Mouse (Mus musculus): ENCODE measurements around the gene Gnaq. TPM values are rescaled to one million over a fixed set of nuclear protein-coding genes. Genes with fewer than 3 reads are reported as not detected.

The Gnaq gene
- total and polyA plus RNA-seq, 2 experiments from 2014 or later, result 89.3 to 120 TPM

DNA sequence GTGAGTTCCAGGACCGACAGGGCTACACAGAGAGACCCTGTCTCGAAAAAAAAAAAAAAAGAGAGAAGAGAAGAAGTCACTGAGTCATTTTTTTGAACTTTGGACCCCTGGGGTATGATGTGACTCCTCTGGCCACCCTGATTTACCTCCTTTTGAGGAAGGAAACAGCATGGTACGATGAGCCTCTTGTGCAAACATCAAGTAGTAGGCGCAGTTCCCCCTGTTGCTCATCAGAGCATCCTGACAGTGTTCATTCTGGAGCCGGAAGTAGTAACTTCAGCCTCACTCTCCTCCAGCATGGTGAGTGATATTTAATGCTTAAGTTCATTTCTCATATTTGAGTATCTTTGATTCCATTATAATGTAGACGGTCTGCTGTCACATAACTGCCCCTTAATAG lies 190.4 kb downstream of the Gnaq start:
- WGBS, result 91% methylated on average over 6 of the region's 6 CpGs
- no peak for ATAC-seq (ENCODE audit: low FRiP score)
- no peak overlapping the region for H3K9ac ChIP-seq (replicated peaks; ENCODE audit: low read length, poor library complexity, severe bottlenecking)
- no peak for DNase-seq (ENCODE audit: low spot score)
- H3K4me3 ChIP-seq (ENCODE audit: low read depth, low read length), result no peak overlapping the region
- no peaks in the 10 kb centered on the region for H3K9me3 ChIP-seq (ENCODE audit: low read length)
- no peak overlapping the region for H3K4me2 ChIP-seq (ENCODE audit: low read depth, low read length, poor library complexity, severe bottlenecking)
- TF ChIP-seq CTCF (IDR thresholded peaks at IDR 0.05), result no peak
- no peaks in the 10 kb centered on the region for H3K27me3 ChIP-seq (ENCODE audit: insufficient read depth, low read length)
- H3K27ac ChIP-seq (ENCODE audit: low read depth, low read length), result no peak overlapping the region
- peaks cover 7% of the 10 kb centered on the region; the same call in 1 of the 2 replicates for H3K4me1 ChIP-seq (ENCODE audit: insufficient read depth, low read length)
- H3K36me3 ChIP-seq (ENCODE audit: insufficient read depth, low read length), result no peaks in the 10 kb centered on the region

GRCm38 (mm10) chr19:16324239-16324638 lies 191.6 kb downstream of the Gnaq start:
- Histone ChIP-seq H3K4me1 (ENCODE audit: insufficient read depth, low read length) (peaks cover 13% of the 10 kb centered on the region; the same call in 1 of the 2 replicates), H3K36me3 (ENCODE audit: insufficient read depth, low read length) (no peaks in the 10 kb centered on the region), H3K27ac (ENCODE audit: low read depth, low read length) (no peak overlapping the region), H3K9me3 (ENCODE audit: low read length) (no peaks in the 10 kb centered on the region), H3K4me3 (ENCODE audit: low read depth, low read length) (no peak overlapping the region), H3K27me3 (ENCODE audit: insufficient read depth, low read length) (no peaks in the 10 kb centered on the region), H3K9ac (replicated peaks; ENCODE audit: low read length, poor library complexity, severe bottlenecking) (no peak overlapping the region), H3K4me2 (ENCODE audit: low read depth, low read length, poor library complexity, severe bottlenecking) (no peak overlapping the region)
- DNase-seq (ENCODE audit: low spot score), result no peak
- WGBS, result 95% methylated on average over 3 of the region's 3 CpGs
- TF ChIP-seq CTCF (IDR thresholded peaks at IDR 0.05), result peak; percentile 43
- no peak for ATAC-seq (ENCODE audit: low FRiP score)

DNA sequence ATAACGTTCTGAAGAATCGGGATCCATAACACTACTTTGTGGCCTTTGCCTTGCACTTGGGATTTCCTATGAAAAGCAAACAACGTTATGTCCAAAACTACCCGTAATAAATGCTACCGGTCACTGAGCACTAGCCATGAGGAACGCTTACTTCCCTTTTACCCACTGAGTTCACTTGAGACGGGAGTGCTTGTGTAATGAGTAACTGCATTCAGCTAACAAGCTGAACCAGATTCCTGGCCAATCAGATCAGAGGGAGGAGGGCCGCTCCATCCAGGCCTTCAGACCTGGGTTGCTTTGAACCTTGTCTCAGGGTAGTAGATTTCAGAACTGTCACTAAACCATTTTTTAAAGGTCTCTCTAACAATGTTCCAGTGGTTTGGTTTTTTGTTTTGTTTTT lies 193.3 kb downstream of the Gnaq start:
- 63% methylated on average over 8 of the region's 8 CpGs for WGBS
- DNase-seq (ENCODE audit: low spot score), result no peak
- H3K27ac ChIP-seq (ENCODE audit: low read depth, low read length), result no peak overlapping the region

DNA sequence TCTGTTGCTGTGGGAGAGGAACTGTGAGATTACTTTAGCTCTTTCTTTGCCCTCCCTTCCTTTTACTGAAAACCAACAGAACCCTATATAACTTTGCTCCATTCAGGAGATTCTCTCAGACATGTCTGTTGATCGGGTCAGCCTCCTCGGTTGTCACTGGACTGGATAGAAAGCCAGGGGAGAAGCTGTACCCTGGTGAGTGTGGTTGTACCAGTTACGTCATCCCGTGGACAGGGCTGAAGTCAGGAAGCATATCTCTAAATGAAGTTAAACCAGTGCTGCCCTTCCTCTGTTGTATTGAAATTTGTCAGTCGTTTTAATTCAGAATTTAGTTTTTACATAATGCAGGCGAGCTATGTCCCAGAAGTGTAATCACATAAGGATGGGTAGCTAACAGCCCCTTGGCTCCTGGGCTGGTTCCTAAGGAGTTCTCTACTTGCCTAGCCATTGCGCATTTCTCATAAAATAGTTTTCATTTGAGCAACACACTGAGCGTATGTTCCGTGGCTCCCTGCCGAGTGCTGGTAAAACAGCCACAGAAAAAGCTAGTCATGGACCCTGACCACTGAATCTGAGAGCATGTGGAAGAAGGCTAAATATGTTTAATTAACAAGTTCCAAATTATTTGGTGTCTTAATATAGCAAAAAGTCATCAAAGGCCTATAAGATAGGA lies 194.9 kb downstream of the Gnaq start:
- Histone ChIP-seq H3K27me3 (ENCODE audit: insufficient read depth, low read length) (no peaks in the 10 kb centered on the region), H3K4me3 (ENCODE audit: low read depth, low read length) (no peak overlapping the region), H3K36me3 (ENCODE audit: insufficient read depth, low read length) (no peaks in the 10 kb centered on the region), H3K9ac (replicated peaks; ENCODE audit: low read length, poor library complexity, severe bottlenecking) (no peak overlapping the region), H3K27ac (ENCODE audit: low read depth, low read length) (0 out of 2 replicates have a peak overlapping the region, but pooled peaks have one; percentile 8), H3K4me1 (ENCODE audit: insufficient read depth, low read length) (peaks cover 13% of the 10 kb centered on the region; the same call in 1 of the 2 replicates), H3K4me2 (ENCODE audit: low read depth, low read length, poor library complexity, severe bottlenecking) (no peak overlapping the region), H3K9me3 (ENCODE audit: low read length) (no peaks in the 10 kb centered on the region)
- ATAC-seq (ENCODE audit: low FRiP score), result no peak
- no peak for TF ChIP-seq CTCF (IDR thresholded peaks at IDR 0.05)
- DNase-seq (ENCODE audit: low spot score), result no peak
- 54% methylated on average over 10 of the region's 10 CpGs for WGBS

More for the DNA sequence above, 193.3 kb downstream of the Gnaq start:
- no peaks in the 10 kb centered on the region for H3K27me3 ChIP-seq (ENCODE audit: insufficient read depth, low read length)
- no peak overlapping the region for H3K9ac ChIP-seq (replicated peaks; ENCODE audit: low read length, poor library complexity, severe bottlenecking)
- H3K4me1 ChIP-seq (ENCODE audit: insufficient read depth, low read length), result peaks cover 13% of the 10 kb centered on the region; the same call in 1 of the 2 replicates
- TF ChIP-seq CTCF (IDR thresholded peaks at IDR 0.05), result no peak
- no peak overlapping the region for H3K4me3 ChIP-seq (ENCODE audit: low read depth, low read length)
- no peaks in the 10 kb centered on the region for H3K9me3 ChIP-seq (ENCODE audit: low read length)
- H3K36me3 ChIP-seq (ENCODE audit: insufficient read depth, low read length), result no peaks in the 10 kb centered on the region
- H3K4me2 ChIP-seq (ENCODE audit: low read depth, low read length, poor library complexity, severe bottlenecking), result no peak overlapping the region
- no peak for ATAC-seq (ENCODE audit: low FRiP score)

DNA sequence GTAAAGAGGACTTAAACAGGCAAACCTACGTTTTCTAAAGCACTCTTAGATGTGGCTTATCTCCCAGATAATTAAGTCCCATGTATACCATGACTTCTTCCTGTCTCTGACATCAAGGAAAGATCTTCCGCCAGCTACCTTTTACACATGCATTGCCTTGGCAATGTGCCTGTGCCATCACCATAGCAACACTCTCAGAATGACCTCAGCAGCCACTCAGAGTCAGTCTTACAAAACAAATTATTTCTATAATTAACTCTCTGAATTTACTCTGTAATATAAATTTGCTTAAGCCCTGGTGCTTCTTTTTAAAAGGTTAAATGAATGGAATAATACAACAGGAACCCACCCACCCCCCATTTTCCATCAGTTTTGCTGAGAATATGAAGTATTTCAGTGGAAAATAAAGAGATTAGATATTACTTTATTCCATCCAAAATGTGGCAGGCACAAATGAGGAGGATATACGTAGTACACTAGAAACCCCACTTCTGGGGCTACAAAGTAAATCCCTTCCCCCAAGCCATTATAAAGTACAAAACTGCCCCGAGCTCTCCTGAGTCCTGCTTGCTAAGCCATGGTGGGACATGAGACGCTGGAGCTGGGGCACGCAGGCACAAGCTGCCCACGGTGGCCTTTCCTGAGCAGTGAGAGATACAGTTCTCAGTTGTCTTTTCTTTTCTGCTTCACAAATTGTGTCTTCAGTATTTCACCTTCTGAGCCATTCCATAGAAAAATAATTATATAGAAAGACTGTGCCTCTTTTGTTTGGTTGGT lies 195.6 kb downstream of the Gnaq start:
- no peak for TF ChIP-seq CTCF (IDR thresholded peaks at IDR 0.05)
- Histone ChIP-seq H3K4me1 (ENCODE audit: insufficient read depth, low read length) (peaks cover 13% of the 10 kb centered on the region; the same call in 1 of the 2 replicates), H3K27me3 (ENCODE audit: insufficient read depth, low read length) (no peaks in the 10 kb centered on the region), H3K4me2 (ENCODE audit: low read depth, low read length, poor library complexity, severe bottlenecking) (no peak overlapping the region), H3K4me3 (ENCODE audit: low read depth, low read length) (no peak overlapping the region), H3K27ac (ENCODE audit: low read depth, low read length) (0 out of 2 replicates have a peak overlapping the region, but pooled peaks have one; percentile 8), H3K9me3 (ENCODE audit: low read length) (no peaks in the 10 kb centered on the region), H3K36me3 (ENCODE audit: insufficient read depth, low read length) (no peaks in the 10 kb centered on the region), H3K9ac (replicated peaks; ENCODE audit: low read length, poor library complexity, severe bottlenecking) (peak overlapping the region; percentile 33; the same call in 1 of the 2 replicates)
- peak; percentile 81 for DNase-seq (ENCODE audit: low spot score)
- peak; percentile 71 for ATAC-seq (ENCODE audit: low FRiP score)
- 23% methylated on average over 7 of the region's 7 CpGs for WGBS

DNA sequence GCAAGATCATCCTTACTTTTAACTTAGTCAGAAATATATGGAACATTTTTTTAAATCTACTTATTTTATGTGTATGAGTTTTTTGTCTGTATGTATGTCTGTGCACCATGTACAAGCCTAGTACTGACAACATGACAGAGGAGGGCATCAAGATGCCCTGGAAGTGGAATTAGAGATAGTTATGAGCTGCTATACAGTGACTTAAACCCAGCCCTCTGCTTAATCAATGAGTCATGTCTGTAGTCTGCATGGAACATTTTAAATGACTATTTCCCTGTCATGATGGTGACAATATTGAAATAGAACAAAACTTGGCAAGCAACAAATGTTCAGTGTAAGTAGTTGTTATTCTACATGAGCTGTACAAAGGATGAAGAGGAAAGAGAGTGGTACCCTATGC lies 196.4 kb downstream of the Gnaq start:
- no peak overlapping the region for H3K27ac ChIP-seq (ENCODE audit: low read depth, low read length)
- H3K9me3 ChIP-seq (ENCODE audit: low read length), result no peaks in the 10 kb centered on the region
- DNase-seq (ENCODE audit: low spot score) (no peak), ATAC-seq (ENCODE audit: low FRiP score) (no peak)
- no peak overlapping the region for H3K9ac ChIP-seq (replicated peaks; ENCODE audit: low read length, poor library complexity, severe bottlenecking)
- no peak overlapping the region for H3K4me3 ChIP-seq (ENCODE audit: low read depth, low read length)
- H3K36me3 ChIP-seq (ENCODE audit: insufficient read depth, low read length), result peaks cover 6% of the 10 kb centered on the region
- TF ChIP-seq CTCF (IDR thresholded peaks at IDR 0.05), result no peak
- H3K4me1 ChIP-seq (ENCODE audit: insufficient read depth, low read length), result peaks cover 13% of the 10 kb centered on the region; the same call in 1 of the 2 replicates
- no peak overlapping the region for H3K4me2 ChIP-seq (ENCODE audit: low read depth, low read length, poor library complexity, severe bottlenecking)
- no peaks in the 10 kb centered on the region for H3K27me3 ChIP-seq (ENCODE audit: insufficient read depth, low read length)

All from midbrain, postnatal 0 days (tissue).